Mouse (Mus musculus) liver, embryonic 14.5 days (tissue): ENCODE data around the gene Fgl2.

Source experiments
- CTCF ChIP-seq: IDR thresholded peaks from 2 replicates; pipeline ENCODE4 v1.5.1; 2016; ENCODE audit warnings: antibody characterized with exemption, low read depth, control low read depth
- EP300 ChIP-seq: IDR thresholded peaks from 2 replicates; pipeline ENCODE4 v1.6.1; 2016; ENCODE audit warnings: antibody characterized with exemption, low read depth

GRCm38 (mm10) chr5:21363343-21363742, 9.1 kb upstream of the Fgl2 start:
- TF ChIP-seq CTCF, result no peak
- TF ChIP-seq EP300, result no peak
